Mouse (Mus musculus) spleen, postnatal 4 days (tissue): ENCODE results near the gene Tjp3.
A peak's percentile ranks its signal among the peaks of the same experiment; 100 is the strongest.

Experiments
- DNase-seq, 2 experiments: peaks; one replicate each; pipeline ENCODE4 v3.0.0; 2022; ENCODE audit warnings: low spot score in 2 of 2

Tjp3 gene

GRCm38 (mm10) chr10:81298369-81299100, 7.2 kb upstream of the Tjp3 start:
- DNase-seq: peak in 1 of 2 experiments; percentile 62

- peak; percentile 56 to 79 for DNase-seq
These were observed 6.5 kb upstream of the Tjp3 start for GRCm38 (mm10) chr10:81297845-81298244.

- no peak for DNase-seq
These were observed 5.9 kb upstream of the Tjp3 start for GRCm38 (mm10) chr10:81297246-81297645.

GRCm38 (mm10) chr10:81295185-81295584, 3.8 kb upstream of the Tjp3 start:
- DNase-seq: no peak

GRCm38 (mm10) chr10:81294442-81294841, 3.1 kb upstream of the Tjp3 start:
- DNase-seq: no peak

- no peak for DNase-seq
These were observed 2.1 kb upstream of the Tjp3 start for GRCm38 (mm10) chr10:81293334-81294030.

- DNase-seq: peak; percentile 99
These were observed 1.4 kb upstream of the Tjp3 start, which contains the start of gene Pip5k1c for GRCm38 (mm10) chr10:81292554-81293333. Gene Pip5k1c, plus strand, starts transcription at chr10:81292963.

- no peak for DNase-seq
These were observed 502 bp downstream of the Tjp3 start for GRCm38 (mm10) chr10:81290698-81291460.

- DNase-seq: no peak
These were observed 1.6 kb downstream of the Tjp3 start for GRCm38 (mm10) chr10:81289811-81290210.

- DNase-seq: peak; percentile 58 to 85
These were observed 2.1 kb downstream of the Tjp3 start for GRCm38 (mm10) chr10:81289278-81289677.

- peak; percentile 64 to 87 for DNase-seq
These were observed 2.8 kb downstream of the Tjp3 start for GRCm38 (mm10) chr10:81288601-81289000.

- peak; percentile 83 to 95 for DNase-seq
These were observed 3.7 kb downstream of the Tjp3 start for GRCm38 (mm10) chr10:81287513-81288157.

GRCm38 (mm10) chr10:81286586-81286985, 4.8 kb downstream of the Tjp3 start:
- no peak for DNase-seq

- peak; percentile 90 to 97 for DNase-seq
These were observed 5.5 kb downstream of the Tjp3 start for GRCm38 (mm10) chr10:81285694-81286450.

- DNase-seq: no peak
These were observed 6.7 kb downstream of the Tjp3 start for GRCm38 (mm10) chr10:81284719-81285118.

GRCm38 (mm10) chr10:81284189-81284588, 7.2 kb downstream of the Tjp3 start:
- DNase-seq: no peak

- no peak for DNase-seq
These were observed 11.9 kb downstream of the Tjp3 start for GRCm38 (mm10) chr10:81279496-81279895.

- DNase-seq: no peak
These were observed 13.7 kb downstream of the Tjp3 start for GRCm38 (mm10) chr10:81277676-81278075.

GRCm38 (mm10) chr10:81273842-81274241, 17.5 kb downstream of the Tjp3 start:
- DNase-seq: no peak

- no peak for DNase-seq
These were observed 19.0 kb downstream of the Tjp3 start for GRCm38 (mm10) chr10:81272356-81272755.
